Mouse (Mus musculus): ENCODE data around the gene Sh3bgr.

DNA sequence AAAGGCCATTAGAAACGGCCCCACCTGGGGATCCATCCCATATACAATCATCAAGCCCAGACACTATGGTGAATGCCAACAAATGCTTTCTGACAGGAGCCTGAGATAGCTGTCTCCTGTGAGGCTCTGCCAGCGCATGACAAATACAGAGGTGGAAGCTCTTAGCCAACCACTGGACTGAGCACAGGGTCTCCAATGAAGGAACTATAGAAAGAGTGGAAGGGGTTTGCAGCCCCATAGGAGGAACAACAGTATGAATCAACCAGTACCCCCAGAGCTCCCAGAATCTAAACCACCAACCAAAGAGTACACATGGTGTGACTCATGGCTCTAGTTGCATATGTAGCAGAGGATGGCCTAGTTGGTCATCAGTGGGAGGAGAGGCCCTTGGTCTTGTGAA, 71.5 kb downstream of the Sh3bgr start:
- no peak for TF ChIP-seq EP300 (IDR thresholded peaks at IDR 0.05)
- no peak for TF ChIP-seq CTCF (IDR thresholded peaks at IDR 0.05)

All from lung, postnatal 0 days (tissue).